Mouse (Mus musculus) testis, adult 2 months (tissue): Measurements from ENCODE around the gene Nphp1. TPM values are rescaled to one million over a fixed set of nuclear protein-coding genes. Genes with fewer than 3 reads are reported as not detected.

Experiments used
- H3K27ac ChIP-seq: fragments of 200-500 bp; 2 replicates; pipeline ENCODE4 v1.5.1; 2012; ENCODE audit warnings: low read depth, low read length; ENCODE audit not compliant: control insufficient read depth, insufficient read depth
- H3K27me3 ChIP-seq: fragments of 200-500 bp; 2 replicates; pipeline ENCODE4 v1.6.1; 2012; ENCODE audit warnings: mild to moderate bottlenecking, low read length, moderate library complexity; ENCODE audit not compliant: control insufficient read depth, insufficient read depth
- H3K36me3 ChIP-seq: fragments of 200-500 bp; 2 replicates; pipeline ENCODE4 v1.6.1; 2012; ENCODE audit warnings: mild to moderate bottlenecking, low read length; ENCODE audit not compliant: control insufficient read depth, insufficient read depth
- H3K4me1 ChIP-seq: fragments of 200-500 bp; 2 replicates; pipeline ENCODE4 v1.6.1; 2012; ENCODE audit warnings: low read length; ENCODE audit not compliant: control insufficient read depth, insufficient read depth
- H3K4me3 ChIP-seq: fragments of 200-500 bp; 2 replicates; pipeline ENCODE4 v1.5.1; 2012; ENCODE audit warnings: low read depth, mild to moderate bottlenecking, low read length, moderate library complexity, mixed read lengths; ENCODE audit not compliant: control insufficient read depth
- CTCF ChIP-seq: fragments of 200-500 bp; IDR thresholded peaks from 2 replicates; pipeline ENCODE4 v1.5.1; 2012; ENCODE audit warnings: low read depth, mild to moderate bottlenecking, inconsistent platforms, low read length, moderate library complexity; ENCODE audit not compliant: control insufficient read depth, insufficient read depth, insufficient replicate concordance
- POLR2A ChIP-seq: fragments of 200-500 bp; IDR thresholded peaks from 2 replicates; pipeline ENCODE4 v1.6.1; 2012; ENCODE audit warnings: low read depth, mild to moderate bottlenecking, inconsistent platforms, low read length, moderate library complexity; ENCODE audit not compliant: control insufficient read depth
- polyA plus RNA-seq: library from polyadenylated mRNA; depleted of rRNA; stranded (reverse); fragments of >200 nt; gene quantifications from 2 replicates; pipeline ENCODE4 v1.2.3, GENCODE M21; 2012; rRNA removed

Nphp1 gene
- polyA plus RNA-seq, result 535 and 575 TPM in 2 replicates

- Histone ChIP-seq H3K4me3 (peak within 1 kb of the TSS; percentile 96), H3K27ac (peak within 1 kb of the TSS; percentile 99), H3K36me3 (peaks cover 1% of the 10 kb centered on the region), H3K27me3 (no peaks in the 10 kb centered on the region), H3K4me1 (peaks cover 4% of the 10 kb centered on the region)
- peak; percentile 93 for TF ChIP-seq POLR2A
- no peak for TF ChIP-seq CTCF
Observed at GRCm38 (mm10) chr2:127788440-127789116, at the start of gene Nphp1. Gene Nphp1, minus strand, starts transcription at chr2:127788897.

GRCm38 (mm10) chr2:127832833-127833190 is 44.1 kb upstream of the Nphp1 start:
- H3K4me3 ChIP-seq, result no peak overlapping the region
- H3K27me3 ChIP-seq, result no peaks in the 10 kb centered on the region
- no peak overlapping the region for H3K27ac ChIP-seq
- TF ChIP-seq CTCF, result no peak
- TF ChIP-seq POLR2A, result no peak
- no peaks in the 10 kb centered on the region for H3K36me3 ChIP-seq
- no peaks in the 10 kb centered on the region for H3K4me1 ChIP-seq

- H3K4me1 ChIP-seq, result no peaks in the 10 kb centered on the region
- H3K27me3 ChIP-seq, result no peaks in the 10 kb centered on the region
- peak overlapping the region; percentile 41 for H3K4me3 ChIP-seq
- H3K36me3 ChIP-seq, result no peaks in the 10 kb centered on the region
- TF ChIP-seq POLR2A, result no peak
- no peak for TF ChIP-seq CTCF
- no peak overlapping the region for H3K27ac ChIP-seq
Observed at GRCm38 (mm10) chr2:127832103-127832832, 43.6 kb upstream of the Nphp1 start.

GRCm38 (mm10) chr2:127831401-127832102 is 42.9 kb upstream of the Nphp1 start, which contains the start of gene Bub1:
Gene Bub1, minus strand, starts transcription at chr2:127831865.
- Histone ChIP-seq H3K4me3 (peak within 1 kb of the TSS; percentile 99), H3K27ac (peak within 1 kb of the TSS; percentile 75), H3K27me3 (no peaks in the 10 kb centered on the region), H3K4me1 (no peaks in the 10 kb centered on the region), H3K36me3 (0 out of 2 replicates have a peak, but pooled peaks cover 1% of the 10 kb centered on the region)
- TF ChIP-seq CTCF (no peak), POLR2A (peak; percentile 67)

GRCm38 (mm10) chr2:127791919-127792603 is 3.4 kb upstream of the Nphp1 start, which contains the start of gene Mtln:
Gene Mtln, minus strand, starts transcription at chr2:127792488.
- Histone ChIP-seq H3K4me3 (peak within 1 kb of the TSS; percentile 91), H3K27me3 (no peaks in the 10 kb centered on the region), H3K36me3 (no peaks in the 10 kb centered on the region), H3K4me1 (peaks cover 4% of the 10 kb centered on the region), H3K27ac (peak within 1 kb of the TSS; percentile 78)
- TF ChIP-seq CTCF (no peak), POLR2A (peak; percentile 92)

GRCm38 (mm10) chr2:127789651-127790270 is 1.1 kb upstream of the Nphp1 start:
- H3K4me1 ChIP-seq, result peaks cover 4% of the 10 kb centered on the region
- TF ChIP-seq POLR2A (no peak), CTCF (no peak)
- peaks cover 1% of the 10 kb centered on the region; the same call in 1 of the 2 replicates for H3K36me3 ChIP-seq
- no peaks in the 10 kb centered on the region for H3K27me3 ChIP-seq
- peak overlapping the region; percentile 96 for H3K4me3 ChIP-seq
- H3K27ac ChIP-seq, result peak overlapping the region; percentile 99
